Mouse (Mus musculus): ENCODE data around the gene Lrrfip1. TPM values are rescaled to one million over a fixed set of nuclear protein-coding genes. Genes with fewer than 3 reads are reported as not detected.

Lrrfip1 gene
- polyA plus RNA-seq, 1 experiment from 2014 or later, result 30.1 TPM

- Histone ChIP-seq H3K9me3 (ENCODE audit: control insufficient read depth, low read length) (no peaks in the 10 kb centered on the region), H3K4me1 (ENCODE audit: control insufficient read depth, insufficient read depth, low read length) (no peaks in the 10 kb centered on the region), H3K4me3 (replicated peaks; ENCODE audit: low read depth, low read length) (no peak overlapping the region), H3K9ac (replicated peaks; ENCODE audit: low read length) (no peak overlapping the region), H3K4me2 (ENCODE audit: low read length) (no peak overlapping the region), H3K36me3 (ENCODE audit: control insufficient read depth, insufficient read depth, low read length) (peaks cover 13% of the 10 kb centered on the region; the same call in 1 of the 2 replicates), H3K27me3 (ENCODE audit: control insufficient read depth, insufficient read depth, low read length) (no peaks in the 10 kb centered on the region), H3K27ac (replicated peaks; ENCODE audit: low read depth, low read length) (no peak overlapping the region)
- no peak for DNase-seq
- 69% methylated on average over 5 of the region's 5 CpGs for WGBS
- ATAC-seq (ENCODE audit: low FRiP score, low TSS enrichment), result no peak
Observed at GRCm38 (mm10) chr1:91107548-91107947, 109.0 kb downstream of the Lrrfip1 start.

- no peak overlapping the region for H3K27ac ChIP-seq (replicated peaks; ENCODE audit: low read depth, low read length)
- H3K4me1 ChIP-seq (ENCODE audit: control insufficient read depth, insufficient read depth, low read length), result no peaks in the 10 kb centered on the region
- H3K9me3 ChIP-seq (ENCODE audit: control insufficient read depth, low read length), result no peaks in the 10 kb centered on the region
- H3K4me3 ChIP-seq (replicated peaks; ENCODE audit: low read depth, low read length), result no peak overlapping the region
- H3K4me2 ChIP-seq (ENCODE audit: low read length), result no peak overlapping the region
- no peak overlapping the region for H3K9ac ChIP-seq (replicated peaks; ENCODE audit: low read length)
- 86% methylated on average over 4 of the region's 4 CpGs for WGBS
- no peak for DNase-seq
- peaks cover 13% of the 10 kb centered on the region; the same call in 1 of the 2 replicates for H3K36me3 ChIP-seq (ENCODE audit: control insufficient read depth, insufficient read depth, low read length)
- no peaks in the 10 kb centered on the region for H3K27me3 ChIP-seq (ENCODE audit: control insufficient read depth, insufficient read depth, low read length)
- ATAC-seq (ENCODE audit: low FRiP score, low TSS enrichment), result no peak
Observed at GRCm38 (mm10) chr1:91109302-91109701, 110.8 kb downstream of the Lrrfip1 start.

GRCm38 (mm10) chr1:91112171-91112570, 113.6 kb downstream of the Lrrfip1 start:
- H3K36me3 ChIP-seq (ENCODE audit: control insufficient read depth, insufficient read depth, low read length), result peaks cover 8% of the 10 kb centered on the region; the same call in 1 of the 2 replicates
- no peak overlapping the region for H3K4me2 ChIP-seq (ENCODE audit: low read length)
- ATAC-seq (ENCODE audit: low FRiP score, low TSS enrichment) (no peak), DNase-seq (no peak)
- 91% methylated on average over 14 of the region's 14 CpGs for WGBS
- no peaks in the 10 kb centered on the region for H3K9me3 ChIP-seq (ENCODE audit: control insufficient read depth, low read length)
- H3K27ac ChIP-seq (replicated peaks; ENCODE audit: low read depth, low read length), result no peak overlapping the region
- no peaks in the 10 kb centered on the region for H3K4me1 ChIP-seq (ENCODE audit: control insufficient read depth, insufficient read depth, low read length)
- H3K4me3 ChIP-seq (replicated peaks; ENCODE audit: low read depth, low read length), result no peak overlapping the region
- H3K27me3 ChIP-seq (ENCODE audit: control insufficient read depth, insufficient read depth, low read length), result no peaks in the 10 kb centered on the region
- no peak overlapping the region for H3K9ac ChIP-seq (replicated peaks; ENCODE audit: low read length)

GRCm38 (mm10) chr1:91112606-91113005, 114.1 kb downstream of the Lrrfip1 start:
- ATAC-seq (ENCODE audit: low FRiP score, low TSS enrichment) (no peak), DNase-seq (no peak)
- no peak overlapping the region for H3K9ac ChIP-seq (replicated peaks; ENCODE audit: low read length)
- no peak overlapping the region for H3K4me2 ChIP-seq (ENCODE audit: low read length)
- no peak overlapping the region for H3K4me3 ChIP-seq (replicated peaks; ENCODE audit: low read depth, low read length)
- no peak overlapping the region for H3K27ac ChIP-seq (replicated peaks; ENCODE audit: low read depth, low read length)
- H3K36me3 ChIP-seq (ENCODE audit: control insufficient read depth, insufficient read depth, low read length), result peaks cover 8% of the 10 kb centered on the region; the same call in 1 of the 2 replicates
- no peaks in the 10 kb centered on the region for H3K9me3 ChIP-seq (ENCODE audit: control insufficient read depth, low read length)
- no peaks in the 10 kb centered on the region for H3K27me3 ChIP-seq (ENCODE audit: control insufficient read depth, insufficient read depth, low read length)
- no peaks in the 10 kb centered on the region for H3K4me1 ChIP-seq (ENCODE audit: control insufficient read depth, insufficient read depth, low read length)
- 96% methylated on average over 4 of the region's 4 CpGs for WGBS

- 87% methylated on average over 11 of the region's 11 CpGs for WGBS
- DNase-seq (no peak), ATAC-seq (ENCODE audit: low FRiP score, low TSS enrichment) (no peak)
- Histone ChIP-seq H3K9me3 (ENCODE audit: control insufficient read depth, low read length) (no peaks in the 10 kb centered on the region), H3K4me2 (ENCODE audit: low read length) (no peak overlapping the region), H3K27ac (replicated peaks; ENCODE audit: low read depth, low read length) (no peak overlapping the region), H3K4me1 (ENCODE audit: control insufficient read depth, insufficient read depth, low read length) (no peaks in the 10 kb centered on the region), H3K27me3 (ENCODE audit: control insufficient read depth, insufficient read depth, low read length) (no peaks in the 10 kb centered on the region), H3K36me3 (ENCODE audit: control insufficient read depth, insufficient read depth, low read length) (peaks cover 21% of the 10 kb centered on the region), H3K9ac (replicated peaks; ENCODE audit: low read length) (no peak overlapping the region), H3K4me3 (replicated peaks; ENCODE audit: low read depth, low read length) (no peak overlapping the region)
Observed at GRCm38 (mm10) chr1:91122121-91122520, 123.6 kb downstream of the Lrrfip1 start.

- Histone ChIP-seq H3K9ac (replicated peaks; ENCODE audit: low read length) (no peak overlapping the region), H3K9me3 (ENCODE audit: control insufficient read depth, low read length) (no peaks in the 10 kb centered on the region), H3K27me3 (ENCODE audit: control insufficient read depth, insufficient read depth, low read length) (no peaks in the 10 kb centered on the region), H3K4me1 (ENCODE audit: control insufficient read depth, insufficient read depth, low read length) (no peaks in the 10 kb centered on the region), H3K36me3 (ENCODE audit: control insufficient read depth, insufficient read depth, low read length) (peaks cover 24% of the 10 kb centered on the region), H3K4me2 (ENCODE audit: low read length) (no peak overlapping the region), H3K27ac (replicated peaks; ENCODE audit: low read depth, low read length) (no peak overlapping the region), H3K4me3 (replicated peaks; ENCODE audit: low read depth, low read length) (no peak overlapping the region)
- no peak for ATAC-seq (ENCODE audit: low FRiP score, low TSS enrichment)
- WGBS, result 94% methylated on average over 5 of the region's 5 CpGs
- DNase-seq, result no peak
Observed at GRCm38 (mm10) chr1:91123004-91123403, 124.5 kb downstream of the Lrrfip1 start.

GRCm38 (mm10) chr1:91123466-91123865, 124.9 kb downstream of the Lrrfip1 start:
- WGBS, result 81% methylated on average over 3 of the region's 3 CpGs
- no peak overlapping the region for H3K4me2 ChIP-seq (ENCODE audit: low read length)
- no peaks in the 10 kb centered on the region for H3K27me3 ChIP-seq (ENCODE audit: control insufficient read depth, insufficient read depth, low read length)
- no peak for DNase-seq
- H3K27ac ChIP-seq (replicated peaks; ENCODE audit: low read depth, low read length), result no peak overlapping the region
- no peaks in the 10 kb centered on the region for H3K9me3 ChIP-seq (ENCODE audit: control insufficient read depth, low read length)
- no peak overlapping the region for H3K4me3 ChIP-seq (replicated peaks; ENCODE audit: low read depth, low read length)
- H3K9ac ChIP-seq (replicated peaks; ENCODE audit: low read length), result no peak overlapping the region
- peaks cover 29% of the 10 kb centered on the region for H3K36me3 ChIP-seq (ENCODE audit: control insufficient read depth, insufficient read depth, low read length)
- no peaks in the 10 kb centered on the region for H3K4me1 ChIP-seq (ENCODE audit: control insufficient read depth, insufficient read depth, low read length)
- no peak for ATAC-seq (ENCODE audit: low FRiP score, low TSS enrichment)

GRCm38 (mm10) chr1:91128849-91129248, 130.3 kb downstream of the Lrrfip1 start:
- Histone ChIP-seq H3K4me3 (replicated peaks; ENCODE audit: low read depth, low read length) (no peak overlapping the region), H3K4me2 (ENCODE audit: low read length) (no peak overlapping the region), H3K36me3 (ENCODE audit: control insufficient read depth, insufficient read depth, low read length) (peaks cover 19% of the 10 kb centered on the region), H3K27ac (replicated peaks; ENCODE audit: low read depth, low read length) (no peak overlapping the region), H3K9ac (replicated peaks; ENCODE audit: low read length) (no peak overlapping the region), H3K27me3 (ENCODE audit: control insufficient read depth, insufficient read depth, low read length) (no peaks in the 10 kb centered on the region), H3K4me1 (ENCODE audit: control insufficient read depth, insufficient read depth, low read length) (no peaks in the 10 kb centered on the region), H3K9me3 (ENCODE audit: control insufficient read depth, low read length) (no peaks in the 10 kb centered on the region)
- no peak for ATAC-seq (ENCODE audit: low FRiP score, low TSS enrichment)
- no peak for DNase-seq
- WGBS, result 90% methylated on average over 4 of the region's 4 CpGs

GRCm38 (mm10) chr1:91137036-91137435, 138.5 kb downstream of the Lrrfip1 start:
- Histone ChIP-seq H3K4me2 (ENCODE audit: low read length) (no peak overlapping the region), H3K4me3 (replicated peaks; ENCODE audit: low read depth, low read length) (no peak overlapping the region), H3K27me3 (ENCODE audit: control insufficient read depth, insufficient read depth, low read length) (no peaks in the 10 kb centered on the region), H3K4me1 (ENCODE audit: control insufficient read depth, insufficient read depth, low read length) (no peaks in the 10 kb centered on the region), H3K27ac (replicated peaks; ENCODE audit: low read depth, low read length) (no peak overlapping the region), H3K9me3 (ENCODE audit: control insufficient read depth, low read length) (no peaks in the 10 kb centered on the region), H3K36me3 (ENCODE audit: control insufficient read depth, insufficient read depth, low read length) (no peaks in the 10 kb centered on the region), H3K9ac (replicated peaks; ENCODE audit: low read length) (no peak overlapping the region)
- WGBS, result 81% methylated on average over 2 of the region's 2 CpGs
- ATAC-seq (ENCODE audit: low FRiP score, low TSS enrichment), result no peak
- DNase-seq, result no peak
